Mouse (Mus musculus) intestine, embryonic 14.5 days (tissue): ENCODE data around the gene Msrb2. TPM values are rescaled to one million over a fixed set of nuclear protein-coding genes. Genes with fewer than 3 reads are reported as not detected.
A peak's percentile ranks its signal among the peaks of the same experiment; 100 is the strongest.

ENCODE experiments used
- ATAC-seq: fragments of 200-750 bp; cut with Nextera tagmentation; replicated peaks from 2 replicates; pipeline ENCODE4 v1.8.0; 2017; ENCODE audit warnings: low read depth, moderate number of reproducible peaks, moderate TSS enrichment, moderate library complexity; ENCODE audit not compliant: low FRiP score, low TSS enrichment
- DNase-seq: peaks from one replicate; pipeline ENCODE4 v3.0.0-alpha.2; 2018; ENCODE audit warnings: low spot score
- H3K27ac ChIP-seq: fragments of 300-500 bp; sonication (generic); 2 replicates; pipeline ENCODE4 v1.5.1; 2014; ENCODE audit warnings: low read depth, mild to moderate bottlenecking, control low read depth
- H3K27me3 ChIP-seq: fragments of 300-500 bp; sonication (generic); replicated peaks from 2 replicates; pipeline ENCODE4 v1.6.1; 2014; ENCODE audit warnings: low read length, control low read depth; ENCODE audit not compliant: control insufficient read depth, insufficient read depth
- H3K36me3 ChIP-seq: fragments of 300-500 bp; sonication (generic); 2 replicates; pipeline ENCODE4 v1.6.1; 2014; ENCODE audit warnings: low read length, control low read depth; ENCODE audit not compliant: control insufficient read depth, insufficient read depth
- H3K4me1 ChIP-seq: fragments of 300-500 bp; sonication (generic); replicated peaks from 2 replicates; pipeline ENCODE4 v1.6.1; 2014; ENCODE audit warnings: low read length, control low read depth, mixed read lengths; ENCODE audit not compliant: control insufficient read depth, insufficient read depth
- H3K4me2 ChIP-seq: fragments of 300-500 bp; sonication (generic); 2 replicates; pipeline ENCODE4 v1.6.1; 2014; ENCODE audit warnings: low read length
- H3K4me3 ChIP-seq: fragments of 300-500 bp; sonication (generic); 2 replicates; pipeline ENCODE4 v1.5.1; 2014; ENCODE audit warnings: low read depth, low read length, control low read depth, mixed read lengths
- H3K9ac ChIP-seq: fragments of 300-500 bp; sonication (generic); 2 replicates; pipeline ENCODE4 v1.6.1; 2014; ENCODE audit warnings: mild to moderate bottlenecking, low read length
- H3K9me3 ChIP-seq: fragments of 300-500 bp; sonication (generic); 2 replicates; pipeline ENCODE4 v1.6.1; 2016; ENCODE audit warnings: low read length, control low read depth; ENCODE audit not compliant: control insufficient read depth
- WGBS: fragments of 180-500 bp; shearing (Covaris S2); extraction: QIAGEN DNeasy Blood & Tissue Kit; methylation state at CpG from one replicate; pipeline ENCODE4 v1.1.7; 2014; 5-methylcytosine and 5-hydroxymethylcytosine counted together
- polyA plus RNA-seq: library from polyadenylated mRNA; unstranded; fragments of >200 nt; fragmentation: Nextera tagmentation; extraction: Ambion mirVana; gene quantifications from 2 replicates; pipeline ENCODE4 v1.2.1, GENCODE M21; 2014

The Msrb2 gene
- polyA plus RNA-seq, 1 experiment from 2014 or later: 19.2 TPM

DNA sequence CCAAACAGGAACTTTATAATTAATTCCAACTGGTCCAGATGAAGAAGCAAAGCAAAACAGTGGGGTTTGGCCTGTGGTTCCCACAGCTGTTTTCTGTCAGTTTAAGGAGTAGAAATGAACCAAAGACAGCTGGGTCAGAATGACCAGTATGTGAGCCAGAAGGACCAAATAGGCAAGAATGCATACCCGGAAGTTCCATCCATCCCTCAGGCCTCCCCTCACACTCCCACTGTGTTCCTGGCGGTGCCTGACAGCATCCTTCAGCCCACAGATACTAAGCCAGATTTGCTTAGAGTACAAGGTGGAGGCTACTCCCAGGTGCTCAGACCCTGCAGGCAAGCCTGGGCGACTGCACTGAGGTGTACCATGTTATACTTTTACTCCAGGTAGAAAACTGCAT, 35.3 kb downstream of the Msrb2 start:
- Histone ChIP-seq H3K4me1 (no peaks in the 10 kb centered on the region), H3K4me3 (no peak overlapping the region), H3K4me2 (no peak overlapping the region), H3K27me3 (no peaks in the 10 kb centered on the region), H3K9me3 (no peaks in the 10 kb centered on the region), H3K36me3 (no peaks in the 10 kb centered on the region), H3K27ac (no peak overlapping the region), H3K9ac (no peak overlapping the region)
- no peak for ATAC-seq
- no peak for DNase-seq
- 45% methylated on average over 3 of the region's 3 CpGs for WGBS

- 20% methylated on average over 19 of the region's 19 CpGs for WGBS
- Histone ChIP-seq H3K27me3 (no peaks in the 10 kb centered on the region), H3K36me3 (no peaks in the 10 kb centered on the region), H3K27ac (no peak overlapping the region), H3K4me1 (no peaks in the 10 kb centered on the region), H3K9ac (peak overlapping the region; percentile 1; the same call in 1 of the 2 replicates), H3K4me2 (peak overlapping the region; percentile 47), H3K9me3 (no peaks in the 10 kb centered on the region), H3K4me3 (peak overlapping the region; percentile 23)
- ATAC-seq (0 out of 2 replicates have a peak, but pooled peaks have one; percentile 14), DNase-seq (peak; percentile 86)
These were observed 43.2 kb downstream of the Msrb2 start for GRCm38 (mm10) chr2:19414222-19414965.

DNA sequence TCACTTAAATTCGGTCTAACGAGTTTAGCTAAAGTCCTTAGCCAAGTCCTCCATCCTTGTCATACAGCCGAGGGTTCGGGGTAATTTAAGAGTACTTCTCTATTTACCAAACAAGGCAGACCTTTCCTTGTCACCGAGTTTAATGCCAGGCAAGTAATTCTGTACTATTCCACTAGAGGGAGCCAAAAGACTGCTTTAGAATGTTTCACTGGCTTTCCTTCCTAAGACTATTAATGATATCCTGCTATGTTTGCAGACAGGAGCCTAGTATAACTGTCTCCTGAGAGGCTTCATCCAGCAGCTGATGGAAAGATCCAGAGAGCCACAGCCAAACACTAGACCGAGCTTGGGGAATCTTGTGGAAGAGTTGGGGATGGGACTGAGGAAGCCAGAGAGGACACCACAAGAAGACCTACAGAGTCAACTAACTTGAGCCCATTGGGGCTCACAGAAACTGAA, 43.9 kb downstream of the Msrb2 start:
- H3K36me3 ChIP-seq: no peaks in the 10 kb centered on the region
- ATAC-seq (no peak), DNase-seq (peak; percentile 61)
- H3K4me3 ChIP-seq: peak overlapping the region; percentile 23
- no peaks in the 10 kb centered on the region for H3K27me3 ChIP-seq
- H3K4me2 ChIP-seq: peak overlapping the region; percentile 47
- no peak overlapping the region for H3K27ac ChIP-seq
- WGBS: 1% methylated on average over 6 of the region's 6 CpGs
- H3K9me3 ChIP-seq: no peaks in the 10 kb centered on the region
- H3K4me1 ChIP-seq: no peaks in the 10 kb centered on the region
- H3K9ac ChIP-seq: peak overlapping the region; percentile 1; the same call in 1 of the 2 replicates

DNA sequence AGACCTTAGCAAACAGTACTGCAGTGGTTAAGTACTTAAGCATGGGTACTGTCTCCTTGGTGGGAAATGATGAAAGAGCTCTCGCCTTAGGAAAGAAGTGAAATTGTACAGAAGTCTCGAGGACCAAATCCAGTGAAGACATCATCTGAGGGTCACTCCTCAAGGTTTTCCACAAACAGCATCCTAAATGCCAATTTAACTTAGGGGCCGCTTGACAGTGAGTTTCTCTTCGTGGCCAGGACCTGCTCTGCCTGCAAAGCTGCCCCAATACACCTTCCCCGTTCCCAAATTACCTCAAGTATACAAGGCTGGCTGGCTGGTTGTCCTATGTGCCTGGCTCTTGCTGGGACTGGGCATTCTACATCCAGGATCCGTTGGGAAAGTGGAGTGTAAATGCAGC, 44.8 kb downstream of the Msrb2 start:
- 65% methylated on average over 6 of the region's 6 CpGs for WGBS

GRCm38 (mm10) chr2:19419686-19420345, 48.6 kb downstream of the Msrb2 start:
- ATAC-seq (no peak), DNase-seq (no peak)
- Histone ChIP-seq H3K27ac (no peak overlapping the region), H3K9ac (no peak overlapping the region), H3K27me3 (peaks cover 15% of the 10 kb centered on the region), H3K4me3 (no peak overlapping the region), H3K4me1 (no peaks in the 10 kb centered on the region), H3K9me3 (no peaks in the 10 kb centered on the region), H3K36me3 (no peaks in the 10 kb centered on the region), H3K4me2 (no peak overlapping the region)
- 67% methylated on average over 1 of the region's 1 CpGs for WGBS

More for the DNA sequence above, 44.8 kb downstream of the Msrb2 start:
- Histone ChIP-seq H3K4me2 (no peak overlapping the region), H3K4me3 (no peak overlapping the region), H3K9ac (no peak overlapping the region), H3K4me1 (no peaks in the 10 kb centered on the region), H3K27ac (no peak overlapping the region), H3K36me3 (no peaks in the 10 kb centered on the region), H3K27me3 (no peaks in the 10 kb centered on the region), H3K9me3 (no peaks in the 10 kb centered on the region)
- DNase-seq (no peak), ATAC-seq (no peak)

DNA sequence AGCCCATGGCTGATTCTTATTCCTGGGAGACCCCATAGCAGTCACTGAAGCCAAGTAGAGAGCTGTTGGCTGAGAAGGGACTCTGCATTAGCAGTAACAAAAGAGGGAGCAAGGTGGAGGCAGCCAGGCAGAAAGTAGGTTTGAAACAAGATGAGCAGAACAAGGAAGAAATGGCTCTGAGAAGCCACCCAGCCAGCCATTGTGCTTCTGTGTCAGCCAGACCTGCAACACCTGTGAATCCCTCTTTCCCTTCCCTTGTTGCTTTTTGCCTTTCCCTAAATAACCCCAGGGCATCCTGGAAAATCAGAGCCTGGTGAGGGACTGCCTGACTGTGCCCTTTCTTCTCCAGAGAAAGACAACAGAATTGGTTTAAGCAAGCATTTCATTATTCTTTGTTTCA, 51.0 kb downstream of the Msrb2 start:
- Histone ChIP-seq H3K9ac (no peak overlapping the region), H3K9me3 (no peaks in the 10 kb centered on the region), H3K27ac (no peak overlapping the region), H3K4me3 (no peak overlapping the region), H3K4me2 (no peak overlapping the region), H3K4me1 (no peaks in the 10 kb centered on the region), H3K36me3 (no peaks in the 10 kb centered on the region), H3K27me3 (peaks cover 24% of the 10 kb centered on the region)
- ATAC-seq (no peak), DNase-seq (no peak)

- H3K4me3 ChIP-seq: no peak overlapping the region
- no peak overlapping the region for H3K4me2 ChIP-seq
- H3K27ac ChIP-seq: no peak overlapping the region
- 89% methylated on average over 6 of the region's 6 CpGs for WGBS
- DNase-seq: no peak
- no peaks in the 10 kb centered on the region for H3K9me3 ChIP-seq
- no peaks in the 10 kb centered on the region for H3K4me1 ChIP-seq
- no peak for ATAC-seq
- H3K9ac ChIP-seq: no peak overlapping the region
- H3K27me3 ChIP-seq: peaks cover 30% of the 10 kb centered on the region
- H3K36me3 ChIP-seq: no peaks in the 10 kb centered on the region
These were observed 51.8 kb downstream of the Msrb2 start for GRCm38 (mm10) chr2:19423086-19423485.

DNA sequence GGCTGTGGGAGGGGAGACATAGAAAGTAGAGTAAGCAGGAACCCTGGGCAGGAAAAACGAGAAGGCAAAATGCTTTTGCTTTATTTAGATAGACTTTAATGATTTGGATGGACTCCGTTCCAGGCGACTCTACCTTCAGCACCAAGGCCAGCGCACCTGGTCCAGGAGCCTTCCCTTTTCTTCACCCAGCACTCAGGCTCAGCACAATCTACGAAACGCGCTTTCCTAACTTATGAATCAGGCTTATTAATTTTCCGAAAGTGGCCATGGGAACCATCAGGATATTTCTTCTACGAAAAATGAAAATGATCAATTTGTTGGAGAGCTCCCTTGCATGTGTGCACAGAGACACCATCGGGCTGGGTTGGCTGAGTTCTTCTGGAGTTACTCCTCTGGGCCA, 57.8 kb downstream of the Msrb2 start:
- Histone ChIP-seq H3K9ac (no peak overlapping the region), H3K27me3 (peaks cover 78% of the 10 kb centered on the region), H3K4me1 (no peaks in the 10 kb centered on the region), H3K36me3 (no peaks in the 10 kb centered on the region), H3K9me3 (no peaks in the 10 kb centered on the region), H3K4me3 (no peak overlapping the region), H3K4me2 (no peak overlapping the region), H3K27ac (no peak overlapping the region)
- ATAC-seq (no peak), DNase-seq (peak; percentile 88)
- 3% methylated on average over 10 of the region's 10 CpGs for WGBS
